Mouse (Mus musculus): ENCODE measurements around the gene Ick. TPM values are rescaled to one million over a fixed set of nuclear protein-coding genes. Genes with fewer than 3 reads are reported as not detected.

Gene Ick
- polyA plus RNA-seq, 1 experiment from 2014 or later: 39.4 TPM

- ATAC-seq: no peak
- H3K9me3 ChIP-seq (ENCODE audit: control insufficient read depth, low read length): no peaks in the 10 kb centered on the region
- no peak overlapping the region for H3K4me3 ChIP-seq (replicated peaks; ENCODE audit: low read length)
- H3K27me3 ChIP-seq (replicated peaks; ENCODE audit: control insufficient read depth, insufficient read depth, low read length): no peaks in the 10 kb centered on the region
- WGBS: 94% methylated on average over 3 of the region's 3 CpGs
- no peak overlapping the region for H3K9ac ChIP-seq (replicated peaks; ENCODE audit: low read depth, low read length)
- no peak overlapping the region for H3K27ac ChIP-seq (ENCODE audit: low read length)
- no peaks in the 10 kb centered on the region for H3K36me3 ChIP-seq (ENCODE audit: control insufficient read depth, insufficient read depth)
- H3K4me1 ChIP-seq (replicated peaks; ENCODE audit: control insufficient read depth, insufficient read depth, low read length): no peaks in the 10 kb centered on the region
- no peak overlapping the region for H3K4me2 ChIP-seq (ENCODE audit: low read length)
Measured at GRCm38 (mm10) chr9:78211521-78211920, 102.5 kb downstream of the Ick start.

- no peaks in the 10 kb centered on the region for H3K27me3 ChIP-seq (replicated peaks; ENCODE audit: control insufficient read depth, insufficient read depth, low read length)
- no peak overlapping the region for H3K4me3 ChIP-seq (replicated peaks; ENCODE audit: low read length)
- no peaks in the 10 kb centered on the region for H3K9me3 ChIP-seq (ENCODE audit: control insufficient read depth, low read length)
- H3K27ac ChIP-seq (ENCODE audit: low read length): no peak overlapping the region
- no peak overlapping the region for H3K4me2 ChIP-seq (ENCODE audit: low read length)
- no peak overlapping the region for H3K9ac ChIP-seq (replicated peaks; ENCODE audit: low read depth, low read length)
- no peaks in the 10 kb centered on the region for H3K36me3 ChIP-seq (ENCODE audit: control insufficient read depth, insufficient read depth)
- 92% methylated on average over 7 of the region's 7 CpGs for WGBS
- ATAC-seq: no peak
- no peaks in the 10 kb centered on the region for H3K4me1 ChIP-seq (replicated peaks; ENCODE audit: control insufficient read depth, insufficient read depth, low read length)
Measured at GRCm38 (mm10) chr9:78212341-78213049, 103.5 kb downstream of the Ick start.

DNA sequence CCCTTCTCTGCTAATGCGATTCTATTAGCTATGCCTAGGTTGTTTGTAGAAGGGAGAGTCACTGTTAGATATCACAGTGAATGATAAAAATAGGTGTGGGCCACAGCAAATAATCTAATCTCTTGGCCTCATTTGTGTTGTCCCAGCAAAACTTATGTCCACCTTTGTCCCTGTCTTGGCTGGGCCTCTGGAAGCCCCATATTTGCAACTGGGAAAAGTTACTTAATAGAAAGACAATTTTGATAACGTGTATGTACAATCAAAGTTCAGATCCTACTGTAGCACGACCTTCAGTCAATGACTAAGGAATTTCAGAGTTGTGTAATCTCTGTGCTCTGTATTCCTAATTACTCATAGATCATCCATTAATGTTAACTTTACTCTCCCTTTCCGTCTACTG is 108.1 kb downstream of the Ick start:
- H3K4me2 ChIP-seq (ENCODE audit: low read length): no peak overlapping the region

More for the DNA sequence above, 108.1 kb downstream of the Ick start:
- 83% methylated on average over 4 of the region's 4 CpGs for WGBS
- Histone ChIP-seq H3K4me3 (replicated peaks; ENCODE audit: low read length) (no peak overlapping the region), H3K9ac (replicated peaks; ENCODE audit: low read depth, low read length) (no peak overlapping the region), H3K36me3 (ENCODE audit: control insufficient read depth, insufficient read depth) (no peaks in the 10 kb centered on the region), H3K27ac (ENCODE audit: low read length) (no peak overlapping the region), H3K9me3 (ENCODE audit: control insufficient read depth, low read length) (no peaks in the 10 kb centered on the region), H3K27me3 (replicated peaks; ENCODE audit: control insufficient read depth, insufficient read depth, low read length) (no peaks in the 10 kb centered on the region), H3K4me1 (replicated peaks; ENCODE audit: control insufficient read depth, insufficient read depth, low read length) (no peaks in the 10 kb centered on the region)
- no peak for ATAC-seq

Other genes starting within 250 kb of the Ick start
- 70.7 and 78.9 TPM in 2 replicates for gene Elovl5, start 191.8 kb upstream of the Ick start, polyA plus RNA-seq (2015; fragmentation: Nextera tagmentation; extraction: Ambion mirVana)
- gene Gcm1, start 57.3 kb upstream of the Ick start, polyA plus RNA-seq (2015; fragmentation: Nextera tagmentation; extraction: Ambion mirVana): not detected in 2 replicates
- 56.9 and 60.2 TPM in 2 replicates for gene Fbxo9, start 127 bp upstream of the Ick start, polyA plus RNA-seq (2015; fragmentation: Nextera tagmentation; extraction: Ambion mirVana)
- 11.9 and 14.9 TPM in 2 replicates for gene Gsta4, start 73.6 kb downstream of the Ick start, polyA plus RNA-seq (2015; fragmentation: Nextera tagmentation; extraction: Ambion mirVana)
- not detected in 2 replicates for gene Gsta1, start 121.5 kb downstream of the Ick start, polyA plus RNA-seq (2015; fragmentation: Nextera tagmentation; extraction: Ambion mirVana)
- not detected in 2 replicates for gene Gm3776, start 147.9 kb downstream of the Ick start, polyA plus RNA-seq (2015; fragmentation: Nextera tagmentation; extraction: Ambion mirVana)
- not detected in 2 replicates for gene Gm10639, start 180.7 kb downstream of the Ick start, polyA plus RNA-seq (2015; fragmentation: Nextera tagmentation; extraction: Ambion mirVana)
- not detected in 2 replicates for gene Omt2a, start 205.6 kb downstream of the Ick start, polyA plus RNA-seq (2015; fragmentation: Nextera tagmentation; extraction: Ambion mirVana)
- gene Omt2b, start 218.4 kb downstream of the Ick start, polyA plus RNA-seq (2015; fragmentation: Nextera tagmentation; extraction: Ambion mirVana): not detected in 2 replicates
- gene Gsta2, start 246.6 kb downstream of the Ick start, polyA plus RNA-seq (2015; fragmentation: Nextera tagmentation; extraction: Ambion mirVana): not detected in 2 replicates